In the genomic region with DNA sequence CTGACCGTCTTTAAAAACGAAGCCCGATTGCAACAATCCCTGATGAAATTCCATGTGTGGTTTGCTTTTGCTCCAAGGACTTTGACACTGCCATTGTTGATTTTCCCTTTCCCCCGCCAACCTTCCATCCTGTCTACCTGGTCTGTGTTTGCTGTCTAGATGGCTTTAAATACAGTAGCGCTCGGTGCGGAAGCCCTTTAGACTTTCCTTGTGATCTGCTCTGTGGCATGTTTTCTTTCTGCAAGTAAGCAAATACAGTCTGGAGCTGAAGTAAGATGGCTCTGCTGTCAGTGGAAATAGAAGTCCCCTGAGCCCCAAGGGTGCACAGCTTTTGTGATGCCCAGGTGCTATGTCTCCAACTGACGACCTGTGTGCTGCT, we compare ENCODE assay signal across 14 mouse cellular contexts. TPM values are rescaled to one million over a fixed set of nuclear protein-coding genes. Genes with fewer than 3 reads are reported as not detected.
DNase-seq lines count a peak whose midpoint lies in the region; ATAC-seq and TF ChIP-seq lines count a peak whose summit lies in the region.
"Had no signal": no experiment of that assay in that cellular context is flagged by ENCODE, and none has a peak within 500 bp of the region (broad histone marks: within the 10 kb centered on the region; RNA-seq: fewer than 3 reads in every experiment).

No protein-coding gene starts in this region.

- H3K36me3 ChIP-seq in forebrain, embryonic 14.5 days (ENCODE audit: control insufficient read depth, insufficient read depth, low read length), result peaks cover 6% of the 10 kb centered on the region
- H3K36me3 ChIP-seq in limb, embryonic 10.5 days, result peaks cover 18% of the 10 kb centered on the region
- H3K36me3 ChIP-seq in midbrain, postnatal 0 days (ENCODE audit: insufficient read depth, low read length), result 0 out of 2 replicates have a peak, but pooled peaks cover 1% of the 10 kb centered on the region
- no peaks in the 10 kb centered on the region for H3K36me3 ChIP-seq in kidney, embryonic 14.5 days (ENCODE audit: control insufficient read depth, insufficient read depth, low read length)

- peak overlapping the region; percentile 40; the same call in 1 of the 2 replicates for H3K27ac ChIP-seq in forebrain, embryonic 14.5 days (ENCODE audit: low read depth, low read length)
- 0 out of 2 replicates have a peak overlapping the region, but pooled peaks have one; percentile 1 for H3K27ac ChIP-seq in limb, embryonic 10.5 days
- peak overlapping the region; percentile 58; the same call in 1 of the 2 replicates for H3K27ac ChIP-seq in midbrain, postnatal 0 days (ENCODE audit: low read depth, low read length)
- H3K27ac ChIP-seq in kidney, embryonic 14.5 days (ENCODE audit: low read depth, low read length), result no peak overlapping the region
- H3K27ac ChIP-seq: embryonic facial prominence, embryonic 13.5 days had no signal

- H3K9me3 ChIP-seq in forebrain, embryonic 14.5 days (replicated peaks; ENCODE audit: control insufficient read depth, low read length), result no peaks in the 10 kb centered on the region
- H3K9me3 ChIP-seq in limb, embryonic 10.5 days (replicated peaks), result no peaks in the 10 kb centered on the region
- no peaks in the 10 kb centered on the region for H3K9me3 ChIP-seq in midbrain, postnatal 0 days (ENCODE audit: low read length)
- no peaks in the 10 kb centered on the region for H3K9me3 ChIP-seq in kidney, embryonic 14.5 days (ENCODE audit: control insufficient read depth, low read length)
- H3K9me3 ChIP-seq: embryonic facial prominence, embryonic 13.5 days; heart, embryonic 12.5 days had no signal

- peak overlapping the region; percentile 10; the same call in 1 of the 2 replicates for H3K9ac ChIP-seq in forebrain, embryonic 14.5 days (ENCODE audit: low read length)
- no peak overlapping the region for H3K9ac ChIP-seq in midbrain, postnatal 0 days (replicated peaks; ENCODE audit: low read length, poor library complexity, severe bottlenecking)
- H3K9ac ChIP-seq in kidney, embryonic 14.5 days (ENCODE audit: low read depth, low read length), result no peak overlapping the region
- H3K9ac ChIP-seq: embryonic facial prominence, embryonic 13.5 days; heart, embryonic 12.5 days had no signal

- DNase-seq in forebrain, embryonic 14.5 days (ENCODE audit: low spot score), result no peak
- no peak for DNase-seq in limb, embryonic 10.5 days (ENCODE audit: low spot score)
- peak; percentile 8 for DNase-seq in midbrain, postnatal 0 days (ENCODE audit: low spot score)
- DNase-seq in cerebellum, postnatal 4 days (ENCODE audit: low spot score in 2 of 2), result no peak
- no peak for DNase-seq in ovary, postnatal 10 days (ENCODE audit: low spot score)
- DNase-seq: kidney, postnatal 14 days had no signal

- no peak overlapping the region for H3K4me3 ChIP-seq in forebrain, embryonic 14.5 days (ENCODE audit: low read depth, low read length)
- no peak overlapping the region for H3K4me3 ChIP-seq in limb, embryonic 10.5 days
- no peak overlapping the region for H3K4me3 ChIP-seq in midbrain, postnatal 0 days (ENCODE audit: low read depth, low read length)
- no peak overlapping the region for H3K4me3 ChIP-seq in kidney, embryonic 14.5 days (ENCODE audit: low read length)
- H3K4me3 ChIP-seq: embryonic facial prominence, embryonic 13.5 days; heart, embryonic 12.5 days; megakaryocyte, embryonic 14.5 days had no signal

- H3K4me1 ChIP-seq in forebrain, embryonic 14.5 days (ENCODE audit: control insufficient read depth, insufficient read depth, low read length), result peaks cover 19% of the 10 kb centered on the region
- peaks cover 27% of the 10 kb centered on the region for H3K4me1 ChIP-seq in limb, embryonic 10.5 days
- peaks cover 12% of the 10 kb centered on the region for H3K4me1 ChIP-seq in midbrain, postnatal 0 days (ENCODE audit: insufficient read depth, low read length)
- no peaks in the 10 kb centered on the region; the same call in 1 of the 2 replicates for H3K4me1 ChIP-seq in kidney, embryonic 14.5 days (ENCODE audit: control insufficient read depth, insufficient read depth, low read length)

- peak; percentile 40 for ATAC-seq in CD4-positive, CD25-positive, alpha-beta regulatory T cell, adult 4 months
- no peak for ATAC-seq in forebrain, embryonic 14.5 days
- ATAC-seq in midbrain, postnatal 0 days (ENCODE audit: low FRiP score), result no peak
- ATAC-seq in kidney, embryonic 14.5 days (ENCODE audit: low FRiP score, low TSS enrichment), result no peak

- no peak overlapping the region for H3K4me2 ChIP-seq in forebrain, embryonic 14.5 days (ENCODE audit: low read length)
- 0 out of 2 replicates have a peak overlapping the region, but pooled peaks have one; percentile 20 for H3K4me2 ChIP-seq in midbrain, postnatal 0 days (ENCODE audit: low read depth, low read length, poor library complexity, severe bottlenecking)
- H3K4me2 ChIP-seq in kidney, embryonic 14.5 days (replicated peaks; ENCODE audit: low read depth, low read length), result no peak overlapping the region
- H3K4me2 ChIP-seq: embryonic facial prominence, embryonic 13.5 days; heart, embryonic 12.5 days had no signal

- WGBS in forebrain, embryonic 14.5 days, result 71% methylated on average over 8 of the region's 8 CpGs
- WGBS in limb, embryonic 10.5 days, result 84% methylated on average over 8 of the region's 8 CpGs
- 55% methylated on average over 8 of the region's 8 CpGs for WGBS in midbrain, postnatal 0 days
- WGBS in kidney, embryonic 14.5 days, result 71% methylated on average over 8 of the region's 8 CpGs

- TF ChIP-seq CTCF in midbrain, postnatal 0 days (IDR thresholded peaks at IDR 0.05), result no peak

- no peaks in the 10 kb centered on the region for H3K27me3 ChIP-seq in forebrain, embryonic 14.5 days (replicated peaks; ENCODE audit: control insufficient read depth, insufficient read depth, low read length)
- H3K27me3 ChIP-seq in limb, embryonic 10.5 days (ENCODE audit: low read depth, poor library complexity, severe bottlenecking), result no peaks in the 10 kb centered on the region
- no peaks in the 10 kb centered on the region for H3K27me3 ChIP-seq in midbrain, postnatal 0 days (ENCODE audit: insufficient read depth, low read length)
- no peaks in the 10 kb centered on the region for H3K27me3 ChIP-seq in kidney, embryonic 14.5 days (ENCODE audit: control insufficient read depth, insufficient read depth, low read length)
- H3K27me3 ChIP-seq: embryonic facial prominence, embryonic 13.5 days; heart, embryonic 12.5 days had no signal

RNA-seq across cellular contexts. Expression of gene Gja10, which starts 31.6 kb away (rescaled TPM):
- under 1 TPM in 1 of 2 experiments, not detected in 1; 0.33 TPM for polyA plus RNA-seq in CD4-positive, CD25-positive, alpha-beta regulatory T cell, adult 4 months (2017; shearing (Covaris generic))
- polyA plus RNA-seq in forebrain, embryonic 14.5 days (2014; fragmentation: Nextera tagmentation; extraction: Ambion mirVana), result not detected in 2 replicates
- not detected in 2 replicates for polyA plus RNA-seq in limb, embryonic 10.5 days (2016; fragmentation: Nextera tagmentation; extraction: Ambion mirVana)
- total RNA-seq in midbrain, postnatal 0 days (2014; rRNA removed), result not detected in 2 replicates
- not detected in 2 replicates for polyA plus RNA-seq in midbrain, postnatal 0 days (2015; fragmentation: Nextera tagmentation; extraction: Ambion mirVana)
- polyA plus RNA-seq in kidney, embryonic 14.5 days (2014; fragmentation: Nextera tagmentation; extraction: Ambion mirVana), result not detected in 2 replicates
- polyA plus RNA-seq: cerebellum, adult 2 months; embryonic facial prominence, embryonic 13.5 days; heart, embryonic 12.5 days; limb, embryonic 11.5 days; thymus, postnatal 0 days had no signal

RNA-seq across cellular contexts. Expression of gene Casp8ap2, which starts 44.3 kb away (rescaled TPM):
- 10 to 100 TPM; 38.5 to 46.1 TPM for polyA plus RNA-seq in CD4-positive, CD25-positive, alpha-beta regulatory T cell, adult 4 months (2017; shearing (Covaris generic))
- polyA plus RNA-seq in forebrain, embryonic 14.5 days (2014; fragmentation: Nextera tagmentation; extraction: Ambion mirVana), result 48.9 and 53.0 TPM in 2 replicates
- polyA plus RNA-seq in limb, embryonic 10.5 days (2016; fragmentation: Nextera tagmentation; extraction: Ambion mirVana), result 61.5 and 84.6 TPM in 2 replicates
- total RNA-seq in midbrain, postnatal 0 days (2014; rRNA removed), result 36.1 and 50.9 TPM in 2 replicates
- 31.7 and 35.6 TPM in 2 replicates for polyA plus RNA-seq in midbrain, postnatal 0 days (2015; fragmentation: Nextera tagmentation; extraction: Ambion mirVana)
- polyA plus RNA-seq in kidney, embryonic 14.5 days (2014; fragmentation: Nextera tagmentation; extraction: Ambion mirVana), result 41.7 and 60.9 TPM in 2 replicates
